Comparison of ENCODE assay signal across 14 mouse cellular contexts in the genomic region with DNA sequence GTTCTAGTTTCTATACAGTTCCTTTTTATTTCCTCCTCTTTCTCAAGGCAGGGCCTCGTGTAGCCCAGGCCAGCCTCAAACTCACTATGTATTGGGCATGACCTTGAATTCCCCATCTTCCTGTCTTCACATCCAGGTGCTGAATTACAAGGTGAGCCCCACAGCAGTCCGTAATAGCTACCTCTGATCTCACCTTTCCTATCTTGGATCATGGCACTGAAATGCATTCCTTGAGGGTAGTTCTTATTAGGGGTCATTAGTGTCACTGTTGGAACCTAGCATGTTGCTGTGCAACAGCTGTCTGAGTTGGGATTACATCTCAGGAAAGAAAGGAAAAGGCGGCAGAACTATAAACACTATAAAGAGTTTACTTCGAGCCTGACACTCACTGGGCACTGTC.
"Had no signal": no experiment of that assay in that cellular context is flagged by ENCODE, and none has a peak within 500 bp of the region (broad histone marks: within the 10 kb centered on the region; RNA-seq: fewer than 3 reads in every experiment).

No protein-coding gene starts in this region.

- H3K36me3 ChIP-seq: limb, embryonic 12.5 days; limb, embryonic 15.5 days; liver, embryonic 12.5 days; liver, embryonic 15.5 days had no signal

- H3K27ac ChIP-seq: kidney, embryonic 15.5 days; layer of hippocampus, adult 2 months; limb, embryonic 12.5 days; limb, embryonic 15.5 days; liver, embryonic 12.5 days; liver, embryonic 15.5 days had no signal

- H3K4me3 ChIP-seq: kidney, embryonic 15.5 days; layer of hippocampus, adult 2 months; limb, embryonic 12.5 days; limb, embryonic 15.5 days; liver, embryonic 12.5 days; liver, embryonic 15.5 days had no signal

- H3K9ac ChIP-seq: kidney, embryonic 15.5 days; limb, embryonic 12.5 days; limb, embryonic 15.5 days; liver, embryonic 12.5 days; liver, embryonic 15.5 days had no signal

- H3K27me3 ChIP-seq: kidney, embryonic 15.5 days; limb, embryonic 12.5 days; limb, embryonic 15.5 days; liver, embryonic 12.5 days; liver, embryonic 15.5 days had no signal

- H3K9me3 ChIP-seq: kidney, embryonic 15.5 days; limb, embryonic 12.5 days; limb, embryonic 15.5 days; liver, embryonic 12.5 days; liver, embryonic 15.5 days had no signal

- DNase-seq: kidney, adult 8-10 months; layer of hippocampus, adult 9-11 months; lung, adult 2 months; lung, postnatal 14 days; lung, postnatal 4 days; midbrain, embryonic 14.5 days; thymus, adult 18-20 months; thymus, postnatal 36 days had no signal
